Mouse (Mus musculus) gastrocnemius, postnatal 10 days (tissue): ENCODE data around the gene Sox15. TPM values are rescaled to one million over a fixed set of nuclear protein-coding genes. Genes with fewer than 3 reads are reported as not detected.
"Not testable (repeated sequence)": the region's sequence is repeated elsewhere in the genome, so short reads cannot be mapped to it uniquely, and the experiment has no call there.

Source experiments
- DNase-seq: peaks from one replicate; pipeline ENCODE4 v3.0.0; 2021; ENCODE audit warnings: mixed read lengths
- microRNA-seq, 2 experiments: library from miRNA; unstranded; fragments of <30 nt; microRNA quantifications; one replicate each; pipeline ENCODE4 v1.2.0; 2021
- total RNA-seq, 2 experiments: library from RNA; stranded (reverse); gene quantifications; 2 replicates each; pipeline ENCODE4 v1.2.3; 2021

Gene Sox15
- total RNA-seq, 2 experiments from 2014 or later = 0.32 TPM; not detected in 1

DNA sequence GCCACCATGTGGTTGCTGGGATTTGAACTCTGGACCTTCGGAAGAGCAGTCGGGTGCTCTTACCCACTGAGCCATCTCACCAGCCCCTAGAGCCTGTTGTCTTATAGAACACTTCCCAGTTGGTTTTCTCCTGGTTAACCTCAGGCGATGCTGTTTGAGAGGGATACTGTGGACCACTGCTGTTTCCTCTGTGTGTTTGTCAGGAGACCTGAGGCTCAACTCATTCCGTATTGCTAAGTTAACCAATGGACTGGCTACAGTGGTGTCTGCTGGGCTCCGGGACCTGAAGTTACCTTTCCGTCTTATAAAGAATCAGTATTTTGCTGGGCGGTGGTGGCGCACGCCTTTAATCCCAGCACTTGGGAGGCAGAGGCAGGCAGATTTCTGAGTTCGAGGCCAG lies 47.8 kb downstream of the Sox15 start:
- DNase-seq = not testable (repeated sequence)

- not testable (repeated sequence) for DNase-seq
Measured at GRCm38 (mm10) chr11:69703381-69703780, 48.3 kb downstream of the Sox15 start.

DNA sequence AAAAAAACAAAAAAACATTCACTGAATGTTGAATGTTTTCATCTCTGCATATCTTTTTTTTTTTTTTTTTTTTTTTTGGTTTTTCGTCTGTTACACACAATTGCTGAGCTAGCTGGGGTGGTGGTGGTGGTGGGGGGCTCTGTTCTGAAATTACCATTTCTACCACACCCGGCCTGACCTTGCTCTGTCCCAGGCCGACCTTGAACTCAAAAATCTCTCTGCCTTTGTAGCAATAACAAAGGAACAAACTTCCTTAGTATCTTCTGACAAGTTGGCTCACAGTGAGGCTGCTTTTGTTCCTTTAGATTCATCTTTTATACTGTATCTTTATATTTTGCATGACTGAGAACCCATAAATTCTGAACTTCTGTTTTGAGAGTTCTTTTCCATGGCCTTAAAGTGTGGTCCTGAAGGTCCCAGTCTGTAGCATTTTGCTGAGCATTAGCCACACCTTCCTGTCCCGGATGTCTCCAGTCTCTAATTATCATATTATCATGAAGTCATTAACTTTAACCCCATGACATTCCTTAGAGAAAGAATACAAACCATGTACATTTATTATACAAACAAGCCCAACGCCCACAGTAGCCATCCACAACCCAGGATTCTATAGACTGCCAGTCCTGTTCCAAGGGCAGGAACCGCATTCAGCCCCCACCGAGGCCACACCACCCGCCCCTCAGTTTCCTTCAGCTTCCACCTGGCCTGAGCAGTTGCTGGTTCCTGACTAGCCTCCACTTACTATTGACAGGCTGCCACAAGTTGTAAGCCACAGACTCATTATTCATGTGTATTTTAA lies 48.9 kb downstream of the Sox15 start:
- DNase-seq = no peak

- DNase-seq = no peak
Measured at GRCm38 (mm10) chr11:69704613-69705010, 49.5 kb downstream of the Sox15 start.

Small RNA genes within 50 kb of the gene (microRNA-seq; reads per million reads assigned to microRNA genes)
- gene Mir1934 (1.3 to 1.6 reads per million in 2 experiments), gene Mir467f (0 reads per million in 2 experiments)

Other genes starting within 250 kb of the Sox15 start
- gene Kdm6b, start 241.6 kb upstream of the Sox15 start, total RNA-seq = 10 to 100 TPM; 35.9 to 47.5 TPM
- 1 to 10 TPM in 1 of 2 experiments, under 1 TPM in 1; 0.07 to 1.1 TPM for gene Dnah2, start 106.2 kb upstream of the Sox15 start, total RNA-seq
- gene Efnb3, start 95.1 kb upstream of the Sox15 start, total RNA-seq = 1 to 10 TPM; 1.6 to 2.3 TPM
- gene Wrap53, start 75.1 kb upstream of the Sox15 start, total RNA-seq = 1 to 10 TPM; 4.3 to 5.5 TPM
- 10 to 100 TPM; 30.9 to 41.2 TPM for gene Trp53, start 75.0 kb upstream of the Sox15 start, total RNA-seq
- gene Atp1b2, start 49.4 kb upstream of the Sox15 start, total RNA-seq = 100 to 1,000 TPM; 351 to 394 TPM
- gene Shbg, start 37.4 kb upstream of the Sox15 start, total RNA-seq = under 1 TPM in 1 of 2 experiments, not detected in 1; 0.54 TPM
- 1 to 10 TPM; 5.6 to 5.7 TPM for gene Sat2, start 33.3 kb upstream of the Sox15 start, total RNA-seq
- 10 to 100 TPM; 66.3 to 85.0 TPM for gene Fxr2, start 22.3 kb upstream of the Sox15 start, total RNA-seq
- 10 to 100 TPM; 21.1 to 21.3 TPM for gene Mpdu1, start 7.3 kb downstream of the Sox15 start, total RNA-seq
- 10 to 100 TPM in 1 of 2 experiments, 1 to 10 TPM in 1; 6.1 to 14.1 TPM for gene Cd68, start 10.8 kb downstream of the Sox15 start, total RNA-seq
- gene Eif4a1, start 17.1 kb downstream of the Sox15 start, total RNA-seq = 100 to 1,000 TPM; 216 to 234 TPM
- gene Senp3, start 26.8 kb downstream of the Sox15 start, total RNA-seq = 10 to 100 TPM; 29.5 to 36.0 TPM
- gene Tnfsf13, start 30.5 kb downstream of the Sox15 start, total RNA-seq = 1 to 10 TPM; 1.6 to 2.1 TPM
- 10 to 100 TPM; 15.9 to 17.6 TPM for gene Tnfsf12, start 40.5 kb downstream of the Sox15 start, total RNA-seq
- 1 to 10 TPM; 2.9 to 4.5 TPM for gene Tnfsfm13, start 40.8 kb downstream of the Sox15 start, total RNA-seq
- 10 to 100 TPM; 45.9 to 49.4 TPM for gene Polr2a, start 103.3 kb downstream of the Sox15 start, total RNA-seq
- gene Slc35g3, start 106.7 kb downstream of the Sox15 start, total RNA-seq = not detected
- gene Zbtb4, start 110.6 kb downstream of the Sox15 start, total RNA-seq = 10 to 100 TPM; 21.0 to 29.3 TPM
- 100 to 1,000 TPM; 105 to 124 TPM for gene Chrnb1, start 140.6 kb downstream of the Sox15 start, total RNA-seq
- 10 to 100 TPM; 10.5 to 12.2 TPM for gene Fgf11, start 146.5 kb downstream of the Sox15 start, total RNA-seq
- not detected for gene Tmem102, start 150.3 kb downstream of the Sox15 start, total RNA-seq
- gene Gm39566, start 160.0 kb downstream of the Sox15 start, total RNA-seq = not detected
- not detected for gene Spem2, start 163.2 kb downstream of the Sox15 start, total RNA-seq
- not detected for gene Spem1, start 166.9 kb downstream of the Sox15 start, total RNA-seq
- gene Nlgn2, start 182.5 kb downstream of the Sox15 start, total RNA-seq = 10 to 100 TPM; 10.3 to 15.9 TPM
- 100 to 1,000 TPM; 121 to 122 TPM for gene Tmem256, start 183.2 kb downstream of the Sox15 start, total RNA-seq
- gene Plscr3, start 191.1 kb downstream of the Sox15 start, total RNA-seq = 10 to 100 TPM; 25.4 to 27.9 TPM
- gene Tnk1, start 203.4 kb downstream of the Sox15 start, total RNA-seq = under 1 TPM; 0.11 to 0.31 TPM
- gene Tmem95, start 222.7 kb downstream of the Sox15 start, total RNA-seq = not detected
- gene Kctd11, start 226.1 kb downstream of the Sox15 start, total RNA-seq = 1 to 10 TPM; 2.3 to 3.7 TPM
- gene Acap1, start 240.2 kb downstream of the Sox15 start, total RNA-seq = 1 to 10 TPM in 1 of 2 experiments, under 1 TPM in 1; 0.42 to 1.0 TPM
- gene 2810408A11Rik, start 245.7 kb downstream of the Sox15 start, total RNA-seq = 1 to 10 TPM; 1.8 to 2.4 TPM
- 10 to 100 TPM; 31.2 to 31.8 TPM for gene Neurl4, start 245.8 kb downstream of the Sox15 start, total RNA-seq